Mouse (Mus musculus): ENCODE results near the gene Pfkfb4.

Pfkfb4 gene

DNA sequence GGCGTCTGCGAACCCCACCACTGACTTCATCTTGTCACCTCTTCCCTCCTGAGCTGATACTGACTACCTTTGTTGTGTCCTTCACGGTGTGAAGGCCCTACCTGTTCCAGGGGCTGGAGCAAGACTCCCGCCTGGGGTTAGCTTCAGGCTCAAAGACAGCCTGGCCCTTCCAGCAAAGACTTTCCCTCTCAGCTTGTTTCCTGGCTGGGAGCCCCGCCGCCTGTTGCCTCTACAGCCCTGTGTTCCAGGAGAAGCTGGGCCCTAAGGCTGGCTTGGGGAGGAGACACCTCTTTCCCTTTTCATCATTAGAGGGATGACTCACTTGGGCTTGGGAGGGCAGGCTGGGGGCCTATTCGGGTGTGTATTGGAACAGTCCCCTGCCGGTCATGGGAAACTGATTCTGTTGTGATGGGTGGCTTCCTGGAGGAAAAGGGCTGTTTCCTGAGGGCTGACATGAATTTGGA lies 47.4 kb downstream of the Pfkfb4 start:
- DNase-seq = peak; percentile 69 to 79

DNA sequence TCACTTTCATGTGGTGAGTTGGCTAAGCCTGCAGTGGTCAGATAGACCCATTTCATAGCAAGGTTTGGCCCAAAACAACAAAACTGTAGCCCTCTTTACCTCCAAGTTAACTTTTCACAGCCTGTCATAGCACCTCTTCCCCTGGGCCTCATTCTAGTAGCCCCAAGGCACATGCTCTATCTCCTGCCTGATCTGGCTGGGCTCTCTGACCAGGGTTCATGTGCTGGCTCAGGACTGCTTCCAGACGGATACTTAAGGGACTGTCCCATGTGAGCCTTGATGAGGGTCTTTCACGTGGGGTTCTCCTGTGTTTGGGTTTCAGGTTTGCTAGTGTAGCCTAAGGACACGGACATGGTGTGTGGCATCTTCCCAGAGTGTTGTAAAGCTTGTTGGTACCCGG lies 48.1 kb downstream of the Pfkfb4 start:
- peak in 1 of 2 experiments; percentile 12 for DNase-seq

DNA sequence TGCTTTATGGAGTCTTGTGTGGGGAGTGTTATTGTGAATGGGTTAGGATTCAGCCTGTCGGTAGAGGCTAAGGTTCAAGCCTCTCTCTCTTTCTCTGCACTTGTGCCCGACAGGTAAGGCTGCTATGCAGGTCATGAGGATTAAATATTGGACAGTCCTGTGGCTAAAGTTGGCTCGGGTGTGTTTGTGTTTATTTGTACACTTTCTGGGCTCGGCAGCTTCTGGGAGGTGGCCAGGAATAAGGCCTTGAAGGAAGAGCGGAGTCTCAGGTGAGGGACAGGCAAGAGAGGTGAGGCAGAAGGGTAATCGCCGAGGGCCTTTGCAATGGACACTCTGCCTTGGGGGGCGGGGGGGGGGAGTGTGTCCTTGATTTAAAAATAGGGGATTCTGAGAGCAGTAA lies 48.6 kb downstream of the Pfkfb4 start:
- peak; percentile 32 to 43 for DNase-seq

DNA sequence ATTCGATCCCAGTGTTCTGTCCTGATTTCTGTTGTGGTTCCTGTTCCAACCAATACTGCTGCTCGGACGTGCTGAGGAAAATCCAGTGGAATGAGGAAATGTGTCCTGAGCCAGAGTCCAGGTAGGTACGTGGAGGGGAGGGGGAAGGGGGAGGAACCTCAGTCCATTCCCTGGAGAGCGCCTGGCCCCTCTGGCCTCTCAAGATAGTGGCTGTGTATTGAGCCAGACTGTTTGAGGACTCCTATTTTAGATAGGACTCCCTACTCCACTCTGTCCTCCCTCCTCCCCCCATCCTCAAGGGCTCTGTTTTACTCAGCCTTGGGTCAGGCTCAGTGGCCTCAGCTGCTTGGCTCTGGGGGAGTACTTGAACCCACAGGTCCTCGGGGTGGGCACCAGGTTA lies 49.3 kb downstream of the Pfkfb4 start:
- DNase-seq = no peak

DNA sequence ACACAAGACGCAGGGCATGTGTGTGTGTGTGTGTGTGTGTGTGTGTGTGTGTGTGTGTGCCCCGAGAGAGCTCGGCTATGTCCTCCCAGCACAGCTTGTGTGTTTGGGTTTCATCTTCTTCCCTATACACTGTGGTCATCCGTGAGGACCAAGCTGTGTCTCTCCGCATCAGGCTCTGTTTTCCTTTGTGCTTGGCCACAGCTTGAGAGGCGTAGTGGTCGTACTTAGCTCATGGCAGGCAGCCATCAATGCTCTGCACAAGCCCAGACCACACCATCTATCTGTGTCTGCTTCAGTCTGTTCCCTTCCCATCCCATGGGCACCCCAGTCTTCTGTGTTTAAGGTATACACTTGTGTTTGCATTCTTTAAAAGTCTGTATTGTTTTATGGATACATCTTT lies 49.8 kb downstream of the Pfkfb4 start:
- DNase-seq = no peak

DNA sequence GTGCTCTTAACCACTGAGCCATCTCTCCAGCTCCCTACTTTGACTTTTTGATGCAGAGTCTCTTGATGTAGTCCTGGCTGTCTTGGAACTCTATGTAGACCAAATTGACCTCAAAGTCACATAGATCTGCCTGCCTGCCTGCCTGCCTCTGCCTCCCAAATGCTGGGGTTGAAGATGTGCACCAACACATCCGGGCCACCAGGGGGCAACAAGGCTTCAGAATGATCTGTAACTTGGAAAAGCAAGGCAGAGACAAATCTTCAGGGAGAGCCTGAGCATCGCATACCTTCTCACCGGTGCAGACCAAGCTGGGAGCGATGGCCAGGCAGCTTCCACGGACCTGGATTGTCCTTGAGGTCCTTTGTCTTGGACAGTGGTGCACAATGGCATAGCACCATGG lies 54.7 kb downstream of the Pfkfb4 start:
- peak; percentile 53 to 57 for DNase-seq

DNA sequence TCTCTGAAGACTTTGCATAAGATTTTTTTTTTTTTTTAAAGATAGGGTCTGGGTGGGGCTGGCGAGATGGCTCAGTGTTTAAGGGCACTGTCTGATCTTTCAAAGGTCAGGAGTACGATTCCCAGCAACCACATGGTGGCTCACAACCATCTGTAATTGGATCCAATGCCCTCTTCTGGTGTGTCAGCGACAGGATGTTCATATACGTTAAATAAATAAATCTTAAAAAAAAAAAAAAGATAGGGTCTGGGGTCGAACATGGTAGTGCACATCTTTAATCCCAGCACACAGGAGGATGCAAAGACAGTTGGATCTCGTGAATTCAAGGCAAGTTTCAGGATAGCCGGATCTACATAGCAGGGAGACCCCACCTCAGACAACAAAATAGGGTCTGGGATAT lies 57.7 kb downstream of the Pfkfb4 start:
- DNase-seq = no peak

DNA sequence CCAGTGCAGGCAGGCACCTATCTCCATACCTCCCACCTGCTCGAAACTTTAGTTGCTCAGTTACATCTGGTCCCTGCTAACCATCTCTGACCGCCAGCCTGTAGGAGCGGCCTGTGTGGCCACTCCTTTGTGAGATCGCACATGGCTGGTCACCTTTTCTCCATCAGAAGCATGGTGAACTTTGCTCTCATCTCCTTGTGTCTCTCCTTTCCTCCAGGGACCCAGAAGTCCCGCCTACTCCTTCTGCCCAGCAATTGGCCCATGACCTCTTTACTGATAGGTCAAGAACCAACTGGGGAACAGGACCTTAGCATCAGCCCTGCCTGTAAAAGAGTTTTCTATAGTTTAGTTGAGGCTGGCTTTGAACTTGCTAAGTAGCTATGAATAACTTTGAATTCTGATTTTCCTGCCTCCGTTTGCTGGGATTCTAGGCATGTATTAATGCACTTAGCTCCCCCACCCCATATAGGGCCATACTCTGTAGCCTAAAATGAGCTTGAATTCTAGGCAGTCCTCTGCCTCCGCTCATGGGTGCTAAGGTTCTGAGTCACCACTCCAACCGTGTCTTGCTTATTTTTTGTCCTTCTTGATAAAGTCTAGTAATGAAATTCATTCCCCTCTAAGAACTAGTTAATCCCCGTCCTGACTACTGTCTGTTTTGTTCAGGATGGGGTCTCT lies 58.6 kb downstream of the Pfkfb4 start:
- DNase-seq = no peak

DNA sequence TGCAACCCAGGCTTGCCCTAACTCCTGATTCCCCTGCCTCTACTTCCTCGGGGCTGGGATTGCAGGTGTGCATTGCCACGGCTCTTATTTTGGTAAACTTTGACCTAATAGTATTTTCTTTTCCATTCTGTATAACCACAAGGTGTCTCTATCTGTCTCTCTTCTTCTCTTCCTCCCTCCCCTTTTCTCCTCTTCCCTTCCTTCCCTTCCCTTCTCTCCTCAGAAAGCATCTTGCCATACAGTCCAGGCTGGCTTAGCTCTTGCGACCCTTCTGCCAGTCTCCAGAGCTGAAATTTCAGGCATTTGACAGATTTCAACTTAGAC lies 59.1 kb downstream of the Pfkfb4 start:
- no peak for DNase-seq

DNA sequence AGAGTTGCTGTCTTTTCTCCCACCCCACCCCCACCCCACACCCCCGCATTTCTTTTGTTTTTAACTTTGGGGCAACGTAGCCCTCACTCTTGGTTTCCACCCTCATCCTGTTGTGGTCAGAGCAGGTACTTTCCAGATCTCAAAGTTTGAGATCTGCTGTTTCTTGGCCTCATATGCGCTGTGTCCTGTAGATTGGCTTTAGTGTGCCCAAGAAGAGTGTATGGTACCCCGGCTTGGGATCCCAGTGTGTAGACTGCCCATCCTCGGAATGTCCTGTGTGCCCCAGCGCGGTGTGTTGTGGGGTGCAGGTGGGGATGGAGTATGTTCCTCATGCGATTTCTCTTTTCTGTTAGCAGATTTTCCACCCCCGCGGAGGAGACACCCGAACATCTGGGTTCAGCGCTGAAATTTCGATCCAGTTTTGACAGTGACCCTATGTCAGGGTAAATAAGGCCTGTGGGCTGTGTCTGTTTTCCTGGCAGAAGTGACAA lies 59.5 kb downstream of the Pfkfb4 start:
- no peak for DNase-seq

DNA sequence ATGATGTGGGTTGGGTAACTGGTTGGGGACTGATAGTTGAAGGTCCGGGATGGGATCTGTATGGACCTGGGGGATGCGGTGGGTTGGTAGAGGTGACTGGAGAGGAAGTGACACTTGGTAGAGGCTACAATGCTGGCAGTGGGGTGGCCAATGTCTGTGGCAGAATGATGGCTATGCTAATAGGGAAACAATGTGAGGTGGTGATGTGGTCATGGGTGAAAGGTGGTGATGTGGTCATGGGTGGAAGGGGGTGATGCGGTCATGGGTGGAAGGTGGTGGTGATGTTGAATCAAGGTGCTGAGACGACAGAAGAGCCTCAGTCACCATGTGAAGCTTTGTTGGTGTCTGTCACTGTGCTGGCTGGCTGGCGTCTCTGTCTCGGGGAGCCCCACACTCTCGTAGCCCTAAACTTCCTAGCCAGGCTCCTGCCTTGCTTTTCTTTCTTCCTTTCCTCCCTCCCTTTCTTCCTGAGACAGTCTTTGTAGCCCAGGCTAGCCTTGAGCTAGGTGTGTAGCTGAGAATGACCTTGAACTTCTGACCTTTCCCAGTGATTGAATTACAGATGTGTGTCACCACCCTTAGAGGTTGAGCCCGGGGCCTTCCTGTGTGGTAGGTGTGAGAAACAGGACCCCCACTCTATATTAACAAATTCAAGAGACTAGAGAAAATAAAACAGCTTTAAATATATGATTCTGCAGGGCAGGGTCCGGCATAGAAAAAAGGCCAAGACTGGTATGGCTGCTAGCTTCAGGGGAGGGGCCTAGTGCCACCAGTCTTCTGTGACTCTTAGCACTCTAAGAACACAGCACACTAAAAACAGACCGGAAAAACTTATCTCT lies 60.3 kb downstream of the Pfkfb4 start:
- no peak for DNase-seq

DNA sequence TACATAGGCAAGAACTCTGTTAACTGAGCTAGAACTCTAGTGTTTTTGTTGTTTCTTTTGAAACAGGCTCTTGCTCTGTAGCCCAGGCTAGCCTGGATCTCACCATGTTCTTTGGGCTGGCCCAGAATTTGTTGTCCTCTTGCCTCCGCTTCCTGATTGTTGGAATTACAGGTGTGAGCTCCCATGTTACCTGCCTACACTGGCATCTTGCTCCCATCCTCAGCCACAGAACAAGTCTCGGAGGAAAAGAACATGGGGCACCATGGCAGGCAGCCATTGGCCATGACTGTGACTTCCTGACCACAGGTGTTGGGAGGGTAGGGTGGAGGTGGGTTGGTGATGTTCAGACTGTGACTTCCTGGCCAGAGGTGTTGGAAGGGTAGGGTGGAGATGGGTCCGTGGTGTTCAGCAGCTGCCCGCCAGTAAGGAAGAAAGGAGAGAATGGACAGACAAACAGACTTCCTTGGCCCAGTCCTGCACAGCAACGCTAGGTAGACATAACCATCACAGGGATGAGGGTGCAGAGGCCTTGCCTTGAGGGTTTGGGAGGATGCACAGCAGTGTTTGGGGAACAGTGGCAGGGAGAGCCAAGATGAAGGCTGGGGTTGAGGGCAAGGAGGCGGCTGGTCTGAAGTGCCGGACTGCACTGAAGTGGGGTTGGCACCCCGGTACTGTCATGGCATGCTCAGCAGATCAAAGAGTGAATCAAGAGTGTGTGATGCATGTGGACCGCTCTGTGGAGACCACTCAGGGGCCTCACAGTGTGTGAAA lies 61.1 kb downstream of the Pfkfb4 start:
- no peak for DNase-seq

DNA sequence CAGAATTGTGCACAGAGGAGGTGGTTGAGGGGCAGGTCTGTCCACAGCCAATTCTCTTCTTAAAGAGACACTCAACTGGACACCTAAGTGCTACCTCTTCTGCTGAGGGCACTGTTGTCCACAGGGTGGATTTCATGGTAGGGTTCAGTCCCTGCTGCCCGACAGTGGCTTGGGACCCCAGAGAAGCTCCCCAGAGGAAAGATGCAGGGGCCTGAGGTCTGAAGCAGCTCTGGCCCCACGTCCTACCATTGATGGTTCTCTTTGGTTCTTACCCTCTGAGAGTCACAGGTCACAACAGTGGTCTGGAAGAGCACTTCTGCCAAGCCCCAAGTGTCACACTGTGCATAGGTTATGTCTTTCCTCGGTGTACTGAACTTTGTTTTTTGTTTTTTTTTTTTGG lies 61.8 kb downstream of the Pfkfb4 start:
- DNase-seq = no peak

DNA sequence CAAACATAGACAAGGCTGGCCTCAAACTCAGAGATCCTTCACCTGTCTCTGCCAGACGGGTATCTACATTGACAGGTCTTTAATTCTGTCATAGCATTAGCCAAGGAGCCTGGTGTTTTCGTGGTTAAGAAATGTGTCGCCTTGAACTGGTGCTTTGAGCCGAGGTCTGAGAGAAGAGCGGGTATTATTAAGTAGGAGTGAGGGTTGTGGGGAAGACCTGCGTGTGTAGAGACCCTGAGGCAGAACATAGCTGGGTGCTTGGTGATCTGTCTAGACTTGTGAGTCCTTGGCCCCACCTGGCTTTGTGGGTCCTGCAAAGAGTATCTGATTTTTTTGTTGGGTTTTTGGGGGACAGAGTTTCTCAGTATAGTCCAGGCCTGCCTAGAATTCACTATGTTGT lies 62.3 kb downstream of the Pfkfb4 start:
- DNase-seq = no peak

DNA sequence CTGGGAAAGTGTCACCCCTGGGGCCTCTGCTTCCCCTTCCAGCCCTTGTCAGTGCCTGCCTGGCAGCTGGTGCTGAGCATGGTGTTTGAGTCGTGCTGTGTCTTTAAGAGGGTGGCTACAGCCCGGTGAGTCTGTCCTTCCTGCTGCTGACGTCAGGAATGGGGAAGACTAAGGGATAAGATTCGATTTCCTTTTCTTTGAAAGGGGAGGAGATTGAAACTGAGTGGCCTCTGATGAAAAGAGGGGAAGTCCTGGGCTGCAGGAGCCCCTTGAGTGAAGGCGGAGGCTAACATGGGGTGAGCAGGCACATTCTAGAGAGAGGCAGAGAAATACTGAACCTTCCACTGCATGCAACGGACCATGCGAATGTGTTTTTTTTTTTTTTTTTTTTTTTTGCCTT lies 63.1 kb downstream of the Pfkfb4 start:
- DNase-seq = peak; percentile 62 to 81

DNA sequence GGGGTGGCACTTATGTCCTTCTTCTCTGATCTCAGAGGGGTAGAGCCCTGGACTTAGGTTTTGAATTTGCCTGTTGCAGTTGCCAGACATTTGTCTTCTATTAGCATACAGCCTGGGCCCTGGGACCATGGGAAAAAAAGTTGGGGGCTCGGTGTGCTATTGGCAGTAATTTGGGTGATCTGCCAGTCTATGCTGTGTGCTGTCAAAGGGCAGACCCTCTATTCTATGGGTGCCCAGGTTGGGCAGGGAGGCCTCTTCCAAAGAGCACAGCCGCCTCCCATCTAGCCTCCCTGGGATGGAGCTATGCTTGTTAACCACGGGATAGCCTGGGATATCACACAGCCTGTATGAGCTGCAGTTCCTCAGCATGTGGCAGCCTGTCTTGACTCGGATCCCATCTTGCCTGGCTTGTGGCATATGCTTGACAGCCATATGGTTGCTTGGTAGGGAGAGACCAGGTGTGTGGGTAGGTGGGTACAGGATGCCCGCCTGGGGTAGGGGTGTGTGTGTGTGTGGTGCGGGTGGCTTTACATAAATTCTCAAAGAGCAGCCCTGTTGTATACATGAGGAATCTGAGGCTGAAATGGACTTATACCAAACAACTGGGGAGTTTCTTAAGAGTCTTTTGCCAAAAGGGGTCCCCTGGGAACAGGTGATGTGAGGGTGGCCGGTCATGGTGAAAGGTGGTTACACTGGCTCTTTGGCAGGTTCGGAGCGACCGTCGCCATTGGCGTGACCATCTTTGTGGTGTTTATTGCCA lies 63.9 kb downstream of the Pfkfb4 start:
- DNase-seq = peak in 1 of 2 experiments; percentile 33

DNA sequence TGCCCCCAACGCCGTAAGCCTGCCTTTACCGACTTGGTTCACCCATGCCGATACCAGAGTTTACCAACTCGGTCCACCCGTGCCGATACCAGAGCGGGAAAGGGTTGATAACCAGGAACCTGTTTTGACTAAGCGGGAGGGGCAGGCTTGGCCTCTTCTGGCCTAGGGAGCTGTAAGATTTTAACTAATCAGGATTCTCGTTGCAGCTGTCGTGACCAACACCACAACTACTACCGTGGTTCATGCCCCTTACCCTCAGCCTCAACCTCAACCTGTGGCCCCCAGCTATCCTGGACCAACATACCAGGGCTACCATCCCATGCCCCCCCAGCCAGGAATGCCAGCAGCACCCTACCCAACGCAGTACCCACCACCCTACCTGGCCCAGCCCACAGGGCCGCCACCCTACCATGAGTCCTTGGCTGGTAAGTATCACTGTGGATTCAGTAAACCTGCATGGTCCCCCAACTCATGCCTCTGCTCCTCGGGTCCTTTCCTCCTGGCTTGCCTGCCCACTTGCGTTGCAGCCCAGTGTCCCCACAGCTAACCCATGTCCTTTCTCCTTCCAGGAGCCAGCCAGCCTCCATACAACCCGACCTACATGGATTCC lies 64.6 kb downstream of the Pfkfb4 start:
- no peak for DNase-seq

DNA sequence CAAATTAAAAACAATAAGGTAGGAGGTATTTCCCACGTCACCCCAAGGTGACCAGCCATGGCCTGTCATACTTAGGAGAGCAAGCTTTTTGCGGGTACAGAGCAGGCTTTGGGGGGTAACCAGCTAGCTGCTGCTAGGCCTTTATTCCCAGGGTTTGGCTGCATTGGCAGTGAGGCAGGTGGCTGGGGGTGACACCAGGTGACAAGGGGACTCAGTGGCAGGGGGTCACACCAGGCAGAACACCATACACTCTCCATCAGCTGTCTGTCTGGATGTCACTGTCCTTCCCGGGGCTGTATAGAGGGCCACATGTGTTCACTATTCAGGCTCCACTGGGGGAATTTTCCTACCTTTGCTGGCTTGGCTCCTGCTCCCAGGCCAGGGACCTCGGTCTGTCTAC lies 65.3 kb downstream of the Pfkfb4 start:
- DNase-seq = no peak

DNA sequence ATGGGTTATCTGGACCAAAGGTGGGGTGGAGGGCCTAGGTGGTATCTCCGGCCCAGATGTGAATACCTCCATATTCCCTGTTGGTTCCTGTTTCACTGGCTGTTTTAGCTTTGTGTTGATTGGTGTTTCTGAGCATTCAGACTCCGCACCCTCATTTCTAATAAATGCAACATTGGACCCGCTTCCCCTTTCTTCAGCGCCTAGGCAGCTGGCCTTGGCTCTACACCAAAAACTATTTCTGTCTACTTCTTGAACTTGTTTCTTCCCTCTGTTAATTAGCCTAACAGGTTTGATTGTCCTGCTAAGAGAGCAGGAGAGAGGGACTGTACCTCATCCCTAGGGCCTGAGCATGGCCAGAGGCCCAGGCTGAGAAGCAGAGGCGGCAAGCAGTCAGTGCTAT lies 66.0 kb downstream of the Pfkfb4 start:
- DNase-seq = no peak

DNA sequence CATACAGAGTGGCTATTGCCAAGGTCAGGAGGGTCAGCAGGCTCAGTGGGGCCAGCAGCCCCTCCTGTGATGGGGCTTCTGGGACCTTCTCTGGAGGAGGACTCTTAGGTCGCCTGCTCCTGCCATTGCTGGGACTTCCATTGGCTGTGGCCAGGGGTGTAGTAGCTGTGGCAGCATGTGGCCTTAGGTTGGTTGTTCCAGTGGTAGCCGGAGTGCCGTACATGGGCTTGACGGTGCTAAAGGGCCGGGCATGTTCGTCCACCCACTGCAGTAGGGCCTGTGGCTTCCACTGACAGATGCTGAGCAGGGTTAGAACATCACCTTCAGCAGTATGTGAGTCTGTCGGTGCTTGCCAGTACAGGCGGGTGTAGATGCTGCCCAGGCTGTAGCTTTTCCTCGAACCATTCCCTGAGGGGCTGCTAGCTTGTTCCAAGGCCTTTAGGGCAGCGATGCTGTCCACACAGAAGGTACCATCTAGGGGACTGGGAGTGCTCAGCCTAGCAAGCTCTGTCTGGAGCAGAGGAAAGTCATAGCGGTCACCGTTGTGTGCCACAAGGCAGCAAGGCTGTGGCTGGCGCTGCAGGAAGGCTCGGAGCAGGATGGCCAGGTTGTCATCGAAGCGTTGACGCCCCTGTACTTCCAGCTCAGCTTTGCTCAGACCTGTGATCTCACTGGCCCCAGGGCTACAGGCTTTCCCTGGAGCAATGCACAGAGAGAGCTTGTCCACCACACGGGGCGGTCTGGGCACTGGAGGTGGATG lies 66.6 kb downstream of the Pfkfb4 start:
- DNase-seq = no peak

DNA sequence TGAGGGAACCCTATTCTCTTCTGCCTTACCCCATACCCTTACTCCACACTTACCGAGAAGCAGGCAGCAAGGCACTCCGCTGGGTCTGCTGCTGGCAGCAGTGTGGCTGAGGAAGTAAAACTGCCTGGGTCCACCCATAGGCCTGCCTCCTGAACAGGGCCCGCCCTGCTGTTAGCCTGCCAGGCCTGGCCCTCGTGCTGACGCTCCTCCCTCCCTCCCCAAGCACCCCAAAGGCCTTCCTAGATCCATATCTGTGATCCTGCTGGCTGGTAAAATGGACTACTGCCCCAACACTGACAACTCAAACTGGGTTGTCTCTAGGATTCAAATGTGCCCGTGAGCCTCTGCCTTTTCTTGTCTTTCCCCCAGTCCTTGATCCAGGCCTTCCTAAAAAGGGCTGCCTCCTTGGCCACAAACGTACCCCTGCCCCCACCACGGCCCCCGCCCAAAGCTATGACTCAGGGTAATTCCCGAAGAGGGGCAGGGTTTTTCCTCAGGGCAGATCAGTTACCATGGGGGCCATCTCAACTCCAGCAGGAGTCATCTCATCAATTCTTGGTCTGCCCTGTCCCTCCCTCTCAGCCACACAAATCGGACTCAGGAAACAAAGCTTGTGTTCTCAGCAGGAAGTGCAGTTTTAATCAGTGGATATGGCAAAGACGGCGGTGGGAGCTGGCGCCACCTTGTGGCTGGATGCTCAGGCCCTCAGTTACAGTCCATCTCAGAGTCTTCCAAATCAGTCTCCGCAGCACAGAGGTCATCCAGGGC lies 67.7 kb downstream of the Pfkfb4 start, which contains the start of gene Trex1:
Gene Trex1, minus strand, starts transcription at position 599 of the 768 bp plus-strand sequence.
- DNase-seq = peak; percentile 85 to 92
